Mouse (Mus musculus): ENCODE measurements at regions not wholly inside any gene's neighbourhood (a gene's known extent, or its start where the extent isn't known, plus 50 kb on each side); places are given as distances from the start of the nearest gene placed in this dataset.
A peak's percentile ranks its signal among the peaks of the same experiment; 100 is the strongest.

DNA sequence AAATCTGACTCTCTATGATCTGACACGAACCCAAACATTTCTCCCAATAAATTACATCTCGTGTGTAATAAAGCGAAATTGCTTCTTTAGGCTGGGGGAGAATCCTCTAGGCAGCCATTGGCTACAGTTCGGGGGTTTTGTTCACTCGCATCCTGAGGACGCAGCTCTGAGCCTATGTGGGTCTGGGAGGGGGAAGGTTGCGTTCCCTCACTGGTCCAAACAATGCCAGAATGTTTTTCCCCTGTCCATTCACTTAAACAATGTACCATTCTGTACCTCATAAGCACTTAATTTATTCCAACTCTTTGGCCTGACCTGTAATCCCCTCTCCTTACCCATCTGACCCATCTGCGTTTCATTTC is 308.6 kb downstream of the Spry2 start:
- Histone ChIP-seq H3K36me3 (no peaks in the 10 kb centered on the region), H3K27ac (replicated peaks) (peak overlapping the region; percentile 81), H3K9ac (replicated peaks) (no peak overlapping the region), H3K27me3 (replicated peaks) (no peaks in the 10 kb centered on the region), H3K4me3 (replicated peaks) (no peak overlapping the region), H3K9me3 (replicated peaks) (no peaks in the 10 kb centered on the region), H3K4me1 (peaks cover 24% of the 10 kb centered on the region), H3K4me2 (peak overlapping the region; percentile 11; the same call in 1 of the 2 replicates)
- 23% methylated on average over 8 of the region's 8 CpGs for WGBS
- peak; percentile 74 for ATAC-seq (ENCODE audit: low FRiP score)

GRCm38 (mm10) chr14:105584632-105585031 is 312.0 kb downstream of the Spry2 start:
- Histone ChIP-seq H3K9me3 (replicated peaks) (no peaks in the 10 kb centered on the region), H3K4me3 (replicated peaks) (no peak overlapping the region), H3K27me3 (replicated peaks) (no peaks in the 10 kb centered on the region), H3K27ac (replicated peaks) (no peak overlapping the region), H3K36me3 (no peaks in the 10 kb centered on the region), H3K4me1 (peaks cover 20% of the 10 kb centered on the region), H3K9ac (replicated peaks) (no peak overlapping the region), H3K4me2 (no peak overlapping the region)
- WGBS, result 53% methylated on average over 3 of the region's 3 CpGs
- no peak for ATAC-seq (ENCODE audit: low FRiP score)

DNA sequence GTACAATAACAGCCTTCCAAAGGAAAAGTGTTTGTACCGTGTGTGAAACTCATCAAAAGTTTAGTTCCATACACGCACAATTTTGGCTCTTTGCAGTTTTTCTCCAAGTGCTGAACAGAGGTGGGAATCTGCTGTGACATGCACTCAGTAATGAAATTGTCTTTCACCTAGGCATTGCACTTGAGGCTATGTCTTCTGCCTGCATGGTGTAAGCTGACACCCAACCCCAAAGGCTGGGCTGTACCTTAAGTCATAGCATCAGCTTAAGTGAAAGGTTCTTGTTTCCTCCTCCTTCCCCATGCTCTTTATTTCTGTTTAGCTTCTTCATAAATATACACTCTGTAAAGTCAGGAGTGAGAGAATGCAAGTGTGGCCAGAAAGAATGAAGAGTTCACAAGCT is 313.1 kb downstream of the Spry2 start:
- Histone ChIP-seq H3K27me3 (replicated peaks) (no peaks in the 10 kb centered on the region), H3K36me3 (no peaks in the 10 kb centered on the region), H3K9ac (replicated peaks) (no peak overlapping the region), H3K4me2 (no peak overlapping the region), H3K4me3 (replicated peaks) (no peak overlapping the region), H3K9me3 (replicated peaks) (no peaks in the 10 kb centered on the region), H3K4me1 (peaks cover 9% of the 10 kb centered on the region), H3K27ac (replicated peaks) (no peak overlapping the region)
- WGBS, result 90% methylated on average over 2 of the region's 2 CpGs
- ATAC-seq (ENCODE audit: low FRiP score), result no peak

GRCm38 (mm10) chr14:105576266-105576665 is 317.9 kb downstream of the Ndfip2 start:
- H3K9me3 ChIP-seq (replicated peaks), result no peaks in the 10 kb centered on the region
- no peak for ATAC-seq (ENCODE audit: low FRiP score)
- 74% methylated on average over 4 of the region's 4 CpGs for WGBS
- H3K9ac ChIP-seq (replicated peaks), result no peak overlapping the region
- peaks cover 12% of the 10 kb centered on the region for H3K4me1 ChIP-seq
- H3K27me3 ChIP-seq (replicated peaks), result no peaks in the 10 kb centered on the region
- H3K27ac ChIP-seq (replicated peaks), result no peak overlapping the region
- no peaks in the 10 kb centered on the region for H3K36me3 ChIP-seq
- no peak overlapping the region for H3K4me2 ChIP-seq
- H3K4me3 ChIP-seq (replicated peaks), result no peak overlapping the region

DNA sequence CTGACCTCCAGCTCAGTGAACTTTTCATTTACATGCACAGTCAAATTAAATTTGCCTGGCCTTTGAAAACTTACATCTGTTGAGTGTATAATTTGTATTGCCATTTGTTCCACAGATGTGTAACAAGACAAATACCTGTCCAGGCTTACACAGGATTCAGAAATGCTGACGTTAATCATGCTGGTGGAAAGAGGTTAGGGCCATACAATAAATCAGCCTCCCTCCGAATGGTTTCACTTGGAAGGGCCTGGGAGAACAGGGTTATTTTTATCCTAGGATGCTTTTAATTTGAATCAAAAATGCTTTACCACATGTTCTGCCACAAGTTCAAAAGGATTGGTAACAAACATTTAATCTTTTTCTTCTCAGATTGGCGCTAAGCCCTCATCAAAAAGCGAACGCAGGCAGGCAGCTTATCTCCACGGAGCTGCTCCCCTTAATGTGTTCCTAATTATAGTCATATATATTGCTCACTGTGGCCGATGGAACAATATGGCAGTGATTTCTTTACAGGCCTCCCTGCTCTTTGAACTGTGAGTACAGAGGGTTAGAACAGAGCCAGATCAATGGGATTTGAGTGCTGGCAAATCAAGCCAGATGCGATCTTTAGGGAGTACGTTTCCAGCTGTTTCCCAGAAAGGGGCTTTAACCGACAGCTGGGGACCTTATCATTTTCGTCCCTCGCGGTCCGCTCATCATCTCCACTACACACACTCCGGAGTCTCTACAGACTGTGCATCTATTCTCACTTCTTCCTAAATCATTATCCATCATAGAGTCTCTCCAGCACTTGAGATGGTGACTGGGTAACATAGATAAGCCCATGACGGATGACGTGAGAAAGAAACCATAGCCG is 313.9 kb downstream of the Ndfip2 start:
- Histone ChIP-seq H3K27me3 (replicated peaks) (no peaks in the 10 kb centered on the region), H3K36me3 (no peaks in the 10 kb centered on the region), H3K4me2 (peak overlapping the region; percentile 19; the same call in 1 of the 2 replicates), H3K9ac (replicated peaks) (no peak overlapping the region), H3K4me3 (replicated peaks) (no peak overlapping the region), H3K4me1 (peaks cover 12% of the 10 kb centered on the region), H3K27ac (replicated peaks) (no peak overlapping the region), H3K9me3 (replicated peaks) (no peaks in the 10 kb centered on the region)
- WGBS, result 42% methylated on average over 18 of the region's 18 CpGs
- peak; percentile 38 for ATAC-seq (ENCODE audit: low FRiP score)

DNA sequence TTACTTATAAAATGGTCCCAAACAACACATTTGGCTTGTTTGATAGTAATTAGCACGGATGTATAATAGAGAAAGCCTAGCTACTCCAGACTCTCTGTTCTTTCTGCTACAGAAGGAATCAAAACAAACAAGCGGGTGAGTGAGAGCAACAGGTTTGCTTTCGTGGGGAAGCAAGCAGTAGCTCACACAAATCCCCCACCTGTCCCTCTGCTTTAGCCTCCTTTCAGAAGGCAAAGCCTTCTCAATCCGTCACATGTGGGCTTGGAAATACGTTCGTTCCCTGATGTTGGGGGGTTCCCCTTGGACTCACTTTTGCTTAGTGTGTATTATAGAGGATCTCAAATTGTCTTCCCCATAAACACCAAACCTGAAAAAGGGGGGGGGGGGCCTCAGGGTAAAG is 311.8 kb downstream of the Ndfip2 start:
- H3K27me3 ChIP-seq (replicated peaks), result no peaks in the 10 kb centered on the region
- no peak overlapping the region for H3K27ac ChIP-seq (replicated peaks)
- WGBS, result 70% methylated on average over 6 of the region's 6 CpGs

DNA sequence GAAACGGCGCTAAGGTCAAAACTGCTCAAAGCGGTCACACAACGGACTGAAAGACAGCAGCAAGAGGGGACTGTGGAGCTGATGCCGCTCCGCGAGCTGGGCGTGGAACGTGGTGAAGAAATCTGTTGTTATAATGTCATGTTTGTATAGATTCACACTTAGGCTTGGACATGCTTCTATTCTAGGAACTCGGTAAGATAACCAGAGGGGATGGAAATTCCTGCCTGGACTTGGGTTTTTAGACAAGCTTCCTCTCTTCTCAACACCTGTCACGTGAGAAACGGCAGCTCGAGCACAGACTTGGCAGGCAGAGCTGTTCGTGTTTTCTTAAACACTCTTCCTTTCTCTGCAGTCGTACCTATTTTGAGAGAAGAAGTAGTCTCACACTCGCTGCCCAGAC is 307.5 kb downstream of the Ndfip2 start:
- Histone ChIP-seq H3K27ac (replicated peaks) (no peak overlapping the region), H3K36me3 (no peaks in the 10 kb centered on the region), H3K4me1 (no peaks in the 10 kb centered on the region), H3K9ac (replicated peaks) (no peak overlapping the region), H3K9me3 (replicated peaks) (no peaks in the 10 kb centered on the region), H3K4me2 (no peak overlapping the region; the same call in 1 of the 2 replicates), H3K4me3 (replicated peaks) (no peak overlapping the region), H3K27me3 (replicated peaks) (no peaks in the 10 kb centered on the region)
- ATAC-seq (ENCODE audit: low FRiP score), result peak; percentile 28; the same call in 1 of the 2 replicates
- 79% methylated on average over 16 of the region's 16 CpGs for WGBS

More for the DNA sequence above, 311.8 kb downstream of the Ndfip2 start:
- no peak overlapping the region for H3K4me2 ChIP-seq
- H3K9me3 ChIP-seq (replicated peaks), result no peaks in the 10 kb centered on the region
- no peak overlapping the region for H3K4me3 ChIP-seq (replicated peaks)
- H3K36me3 ChIP-seq, result no peaks in the 10 kb centered on the region
- ATAC-seq (ENCODE audit: low FRiP score), result no peak
- no peak overlapping the region for H3K9ac ChIP-seq (replicated peaks)
- H3K4me1 ChIP-seq, result peaks cover 12% of the 10 kb centered on the region

- Histone ChIP-seq H3K27me3 (replicated peaks) (no peaks in the 10 kb centered on the region), H3K4me1 (no peaks in the 10 kb centered on the region), H3K9me3 (replicated peaks) (no peaks in the 10 kb centered on the region), H3K36me3 (no peaks in the 10 kb centered on the region), H3K27ac (replicated peaks) (no peak overlapping the region), H3K4me3 (replicated peaks) (no peak overlapping the region), H3K4me2 (no peak overlapping the region), H3K9ac (replicated peaks) (no peak overlapping the region)
- ATAC-seq (ENCODE audit: low FRiP score), result no peak
- 98% methylated on average over 2 of the region's 2 CpGs for WGBS
Measured at GRCm38 (mm10) chr14:105562843-105563242, 304.5 kb downstream of the Ndfip2 start.

GRCm38 (mm10) chr14:105556813-105557212 is 298.4 kb downstream of the Ndfip2 start:
- Histone ChIP-seq H3K27me3 (replicated peaks) (no peaks in the 10 kb centered on the region), H3K27ac (replicated peaks) (no peak overlapping the region), H3K9me3 (replicated peaks) (no peaks in the 10 kb centered on the region), H3K9ac (replicated peaks) (no peak overlapping the region), H3K4me3 (replicated peaks) (no peak overlapping the region), H3K4me1 (no peaks in the 10 kb centered on the region), H3K4me2 (no peak overlapping the region), H3K36me3 (no peaks in the 10 kb centered on the region)
- ATAC-seq (ENCODE audit: low FRiP score), result no peak
- WGBS, result 81% methylated on average over 3 of the region's 3 CpGs

GRCm38 (mm10) chr14:105544066-105544465 is 285.7 kb downstream of the Ndfip2 start:
- Histone ChIP-seq H3K4me2 (no peak overlapping the region), H3K27me3 (replicated peaks) (no peaks in the 10 kb centered on the region), H3K36me3 (no peaks in the 10 kb centered on the region), H3K27ac (replicated peaks) (no peak overlapping the region), H3K9me3 (replicated peaks) (no peaks in the 10 kb centered on the region), H3K4me1 (no peaks in the 10 kb centered on the region; the same call in 1 of the 2 replicates), H3K9ac (replicated peaks) (no peak overlapping the region), H3K4me3 (replicated peaks) (no peak overlapping the region)
- ATAC-seq (ENCODE audit: low FRiP score), result no peak
- WGBS, result 91% methylated on average over 3 of the region's 3 CpGs

GRCm38 (mm10) chr14:105542486-105543145 is 284.2 kb downstream of the Ndfip2 start:
- Histone ChIP-seq H3K27me3 (replicated peaks) (no peaks in the 10 kb centered on the region), H3K9ac (replicated peaks) (0 out of 2 replicates have a peak overlapping the region, but pooled peaks have one; percentile 30), H3K27ac (replicated peaks) (peak overlapping the region; percentile 67), H3K4me2 (peak overlapping the region; percentile 49), H3K9me3 (replicated peaks) (no peaks in the 10 kb centered on the region), H3K36me3 (no peaks in the 10 kb centered on the region), H3K4me3 (replicated peaks) (peak overlapping the region; percentile 25), H3K4me1 (no peaks in the 10 kb centered on the region; the same call in 1 of the 2 replicates)
- 9% methylated on average over 15 of the region's 15 CpGs for WGBS
- ATAC-seq (ENCODE audit: low FRiP score), result peak; percentile 83

DNA sequence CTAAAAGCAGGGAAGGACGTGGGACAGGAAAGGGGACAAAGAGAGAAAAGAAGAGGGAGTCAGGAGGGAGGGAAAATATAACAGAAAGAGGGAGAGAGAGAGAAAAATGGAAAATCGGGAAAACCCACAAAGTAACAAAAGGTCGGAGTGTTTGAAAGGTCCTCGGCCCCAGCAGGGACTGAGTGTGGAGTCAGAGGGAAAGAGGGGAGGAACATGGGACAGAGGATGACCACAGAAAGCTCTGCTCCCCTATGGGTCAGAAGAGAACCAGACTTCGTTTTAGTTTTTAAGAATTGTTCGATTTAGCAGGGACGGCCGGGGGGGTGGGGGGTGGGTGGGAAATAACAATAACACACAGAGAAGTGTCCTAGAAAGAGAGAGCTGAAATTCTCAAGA is 283.7 kb downstream of the Ndfip2 start:
- Histone ChIP-seq H3K36me3 (no peaks in the 10 kb centered on the region), H3K4me2 (0 out of 2 replicates have a peak overlapping the region, but pooled peaks have one; percentile 49), H3K27me3 (replicated peaks) (no peaks in the 10 kb centered on the region), H3K27ac (replicated peaks) (peak overlapping the region; percentile 67; the same call in 1 of the 2 replicates), H3K4me1 (no peaks in the 10 kb centered on the region; the same call in 1 of the 2 replicates), H3K4me3 (replicated peaks) (no peak overlapping the region), H3K9ac (replicated peaks) (no peak overlapping the region), H3K9me3 (replicated peaks) (no peaks in the 10 kb centered on the region)
- 0 out of 2 replicates have a peak, but pooled peaks have one; percentile 18 for ATAC-seq (ENCODE audit: low FRiP score)
- 69% methylated on average over 8 of the region's 8 CpGs for WGBS
